Mouse (Mus musculus) MEL (cell line): Measurements from ENCODE around the gene Mmp13. TPM values are rescaled to one million over a fixed set of nuclear protein-coding genes. Genes with fewer than 3 reads are reported as not detected.

Experiments used
- DNase-seq: peaks from one replicate; pipeline ENCODE4 v3.0.0; 2011; ENCODE audit warnings: low read depth, low spot score
- H3K27ac ChIP-seq: 2 replicates; pipeline ENCODE4 v1.5.1; 2012; ENCODE audit warnings: low read depth, mild to moderate bottlenecking, control low read depth, low read length, moderate library complexity; ENCODE audit not compliant: control insufficient read depth
- H3K27me3 ChIP-seq, 2 experiments: fragments of 150-350 bp in 1 of 2; sonication (generic) in 1 of 2; 2 replicates each; pipeline ENCODE4 v1.6.1; 2012; ENCODE audit warnings: low read length in 2 of 2, mild to moderate bottlenecking in 2 of 2, improper control_type of control experiment in 1 of 2, moderate library complexity in 1 of 2; ENCODE audit not compliant: insufficient read depth in 2 of 2, control insufficient read depth in 1 of 2
- H3K36me3 ChIP-seq, 2 experiments: 2 replicates each; pipeline ENCODE4 v1.6.1; 2012 to 2014; ENCODE audit warnings: low read length in 2 of 2, improper control_type of control experiment in 1 of 2, inconsistent platforms in 1 of 2, mild to moderate bottlenecking in 1 of 2; ENCODE audit not compliant: insufficient read depth in 2 of 2, control insufficient read depth in 1 of 2
- H3K4me1 ChIP-seq, 2 experiments: fragments of 150-350 bp in 1 of 2; sonication (generic) in 1 of 2; 2 replicates each; pipeline ENCODE4 v1.6.1; 2012; ENCODE audit warnings: low read length in 2 of 2, improper control_type of control experiment in 1 of 2, mild to moderate bottlenecking in 1 of 2; ENCODE audit not compliant: insufficient read depth in 2 of 2, control insufficient read depth in 1 of 2
- H3K4me3 ChIP-seq, 2 experiments: fragments of 150-350 bp in 1 of 2; sonication (generic) in 1 of 2; 2 replicates each; pipeline ENCODE4 v1.5.1; 2012; ENCODE audit warnings: low read depth in 2 of 2, low read length in 2 of 2, mild to moderate bottlenecking in 2 of 2, moderate library complexity in 2 of 2, control low read depth in 1 of 2, improper control_type of control experiment in 1 of 2; ENCODE audit not compliant: control insufficient read depth in 1 of 2, insufficient read depth in 1 of 2
- H3K79me2 ChIP-seq: 2 replicates; pipeline ENCODE4 v1.6.1; 2012; ENCODE audit warnings: mild to moderate bottlenecking, low read length, moderate library complexity; ENCODE audit not compliant: control insufficient read depth, poor library complexity, insufficient read depth
- H3K9ac ChIP-seq: 2 replicates; pipeline ENCODE4 v1.6.1; 2012; ENCODE audit warnings: low read depth, mild to moderate bottlenecking, control low read depth, low read length, moderate library complexity; ENCODE audit not compliant: control insufficient read depth, poor library complexity, severe bottlenecking
- H3K9me3 ChIP-seq: fragments of 150-350 bp; sonication (generic); replicated peaks from 2 replicates; pipeline ENCODE4 v1.6.1; 2012; ENCODE audit warnings: mild to moderate bottlenecking, low read length, improper control_type of control experiment, moderate library complexity; ENCODE audit not compliant: insufficient read depth
- CHD1 ChIP-seq: IDR thresholded peaks from 2 replicates; pipeline ENCODE4 v1.6.1; 2012; ENCODE audit warnings: low read depth, mild to moderate bottlenecking, inconsistent platforms, low read length, improper control_type of control experiment
- CHD2 ChIP-seq: IDR thresholded peaks from 2 replicates; pipeline ENCODE4 v1.6.1; 2011; ENCODE audit warnings: low read length, improper control_type of control experiment
- CTCF ChIP-seq, 3 experiments: IDR thresholded peaks in 2 of 3; conservative IDR thresholded peaks in 1 of 3; 2 replicates each; pipeline ENCODE4 v1.5.1; 2011 to 2012; ENCODE audit warnings: low read length in 3 of 3, low read depth in 2 of 3, mild to moderate bottlenecking in 2 of 3, improper control_type of control experiment in 1 of 3, inconsistent platforms in 1 of 3, mixed read lengths in 1 of 3, moderate library complexity in 1 of 3; ENCODE audit not compliant: control insufficient read depth in 1 of 3, insufficient read depth in 1 of 3, poor library complexity in 1 of 3, severe bottlenecking in 1 of 3
- ELF1 ChIP-seq: IDR thresholded peaks from 2 replicates; pipeline ENCODE4 v1.6.1; 2014; ENCODE audit warnings: low read depth, mild to moderate bottlenecking, inconsistent platforms, low read length, improper control_type of control experiment, moderate library complexity
- GATA1 ChIP-seq: IDR thresholded peaks from 2 replicates; pipeline ENCODE4 v1.6.1; 2011; ENCODE audit warnings: low read depth, low read length, improper control_type of control experiment
- JUND ChIP-seq: IDR thresholded peaks from 2 replicates; pipeline ENCODE4 v1.6.1; 2011; ENCODE audit warnings: low read depth, mild to moderate bottlenecking, improper control_type of control experiment, low read length
- MAX ChIP-seq: IDR thresholded peaks from 2 replicates; pipeline ENCODE4 v1.6.1; 2011; ENCODE audit warnings: low read length, improper control_type of control experiment
- MAZ ChIP-seq: IDR thresholded peaks from 2 replicates; pipeline ENCODE4 v1.6.1; 2012; ENCODE audit warnings: low read depth, mild to moderate bottlenecking, inconsistent platforms, low read length, improper control_type of control experiment
- MEF2A ChIP-seq: IDR thresholded peaks from 2 replicates; pipeline ENCODE4 v1.6.1; 2014; ENCODE audit warnings: low read depth, mild to moderate bottlenecking, inconsistent platforms, low read length, improper control_type of control experiment; ENCODE audit not compliant: poor library complexity, insufficient replicate concordance, severe bottlenecking; ENCODE audit errors: extremely low read depth
- MYB ChIP-seq: IDR thresholded peaks from 2 replicates; pipeline ENCODE4 v1.6.1; 2011; ENCODE audit warnings: mild to moderate bottlenecking, low read depth, low read length, improper control_type of control experiment
- MYC ChIP-seq: IDR thresholded peaks from 2 replicates; pipeline ENCODE4 v1.6.1; 2011; ENCODE audit warnings: low read depth, mild to moderate bottlenecking, low read length, improper control_type of control experiment, moderate library complexity
- POLR2AphosphoS5 ChIP-seq: IDR thresholded peaks from 2 replicates; pipeline ENCODE4 v1.6.1; 2012; ENCODE audit warnings: low read depth, borderline replicate concordance, mild to moderate bottlenecking, inconsistent platforms, low read length, moderate library complexity, mixed read lengths
- SIN3A ChIP-seq: IDR thresholded peaks from 2 replicates; pipeline ENCODE4 v1.6.1; 2012; ENCODE audit warnings: low read length, improper control_type of control experiment, inconsistent platforms
- SMC3 ChIP-seq: IDR thresholded peaks from 2 replicates; pipeline ENCODE4 v1.6.1; 2011; ENCODE audit warnings: low read depth, low read length, improper control_type of control experiment
- TCF12 ChIP-seq: IDR thresholded peaks from 2 replicates; pipeline ENCODE4 v1.6.1; 2014; ENCODE audit warnings: low read depth, mild to moderate bottlenecking, inconsistent platforms, low read length, improper control_type of control experiment, moderate library complexity
- ZC3H11A ChIP-seq: IDR thresholded peaks from 2 replicates; pipeline ENCODE4 v1.6.1; 2012; ENCODE audit warnings: low read depth, mild to moderate bottlenecking, inconsistent platforms, low read length, improper control_type of control experiment
- polyA plus RNA-seq, 2 experiments: library from polyadenylated mRNA; stranded (reverse) in 1 of 2; unstranded in 1 of 2; fragments of >175 nt in 1 of 2; fragments of >200 nt in 1 of 2; gene quantifications; 2 replicates each; pipeline versions ENCODE4 v1.2.1 to v1.2.4; 2012; ENCODE audit warnings: low replicate concordance in 2 of 2, low read depth in 1 of 2; ENCODE audit not compliant: insufficient read length in 2 of 2, insufficient read depth in 1 of 2, missing spikeins in 1 of 2
- total RNA-seq: library from RNA; depleted of rRNA; stranded (reverse); fragments of 300-350 nt; gene quantifications from 2 replicates; pipeline ENCODE4 v1.2.3, GENCODE M21; 2012; rRNA removed

The Mmp13 gene
- total and polyA plus RNA-seq, 3 experiments, result not detected

DNA sequence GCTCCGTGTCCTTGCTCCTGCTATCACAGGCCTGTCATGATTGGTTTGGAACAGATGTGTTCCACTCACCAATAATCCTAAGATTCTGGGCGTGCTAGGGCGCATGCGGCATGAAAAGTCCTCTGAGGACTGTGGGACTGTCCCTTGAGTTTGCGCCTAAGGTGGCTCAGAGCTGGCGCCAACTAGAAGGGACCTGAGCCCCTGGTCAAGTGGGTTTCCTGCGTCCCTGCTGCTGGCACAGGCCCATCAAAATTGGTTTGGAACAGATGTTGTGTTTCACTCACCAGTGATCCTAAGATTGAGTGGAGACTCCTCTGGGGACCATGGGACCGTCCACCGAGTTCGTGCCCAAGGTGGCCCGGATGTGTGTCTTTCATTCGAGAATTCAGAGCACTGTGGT lies 17.6 kb downstream of the Mmp13 start:
- Histone ChIP-seq H3K36me3 (no peaks in the 10 kb centered on the region), H3K9ac (no peak overlapping the region), H3K27ac (no peak overlapping the region), H3K4me1 (no peaks in the 10 kb centered on the region), H3K79me2 (no peaks in the 10 kb centered on the region), H3K4me3 (no peak overlapping the region), H3K27me3 (no peaks in the 10 kb centered on the region; a peak in 1 of 4 replicates), H3K9me3 (no peaks in the 10 kb centered on the region)
- TF ChIP-seq MYB (no peak), MEF2A (no peak), POLR2AphosphoS5 (no peak), MYC (no peak)
- no peak for DNase-seq

DNA sequence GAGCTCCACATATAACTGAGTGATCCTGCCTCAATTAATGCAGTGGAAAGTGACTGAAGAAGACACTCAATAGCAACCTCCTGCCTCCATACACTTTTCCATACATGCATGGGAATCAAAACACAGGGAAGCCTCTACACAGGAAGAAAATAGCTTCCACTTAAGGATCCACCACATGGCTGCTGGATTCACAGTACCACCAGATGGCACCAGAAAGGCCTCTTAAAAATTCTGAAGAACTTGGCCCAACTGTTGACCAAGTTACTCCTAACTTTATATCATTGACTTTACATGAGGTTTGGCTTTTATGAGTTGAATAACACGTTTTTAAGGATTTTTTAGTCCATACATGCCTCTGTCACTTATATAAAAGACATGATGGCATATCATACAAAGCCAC lies 19.8 kb downstream of the Mmp13 start:
- no peaks in the 10 kb centered on the region for H3K4me1 ChIP-seq
- H3K4me3 ChIP-seq, result no peak overlapping the region
- no peaks in the 10 kb centered on the region for H3K79me2 ChIP-seq
- TF ChIP-seq GATA1 (no peak), CTCF (IDR thresholded peaks at IDR 0.05 in 2 of 3, conservative IDR thresholded peaks at IDR 0.05 in 1 of 3; ENCODE audit: control insufficient read depth in 1 of 3, insufficient read depth in 1 of 3, low read depth in 2 of 3, low read length in 3 of 3, poor library complexity in 1 of 3, severe bottlenecking in 1 of 3) (0 out of 6 replicates have a peak, but pooled peaks of 1 of the 3 experiments have one; percentile 9), SMC3 (peak; percentile 24; the same call in 1 of the 2 replicates), POLR2AphosphoS5 (no peak)
- TF ChIP-seq, all 39 proteins: peak for 2
- Histone ChIP-seq H3K9me3 (no peaks in the 10 kb centered on the region), H3K36me3 (no peaks in the 10 kb centered on the region), H3K9ac (no peak overlapping the region), H3K27me3 (no peaks in the 10 kb centered on the region), H3K27ac (no peak overlapping the region)
- no peak for DNase-seq

DNA sequence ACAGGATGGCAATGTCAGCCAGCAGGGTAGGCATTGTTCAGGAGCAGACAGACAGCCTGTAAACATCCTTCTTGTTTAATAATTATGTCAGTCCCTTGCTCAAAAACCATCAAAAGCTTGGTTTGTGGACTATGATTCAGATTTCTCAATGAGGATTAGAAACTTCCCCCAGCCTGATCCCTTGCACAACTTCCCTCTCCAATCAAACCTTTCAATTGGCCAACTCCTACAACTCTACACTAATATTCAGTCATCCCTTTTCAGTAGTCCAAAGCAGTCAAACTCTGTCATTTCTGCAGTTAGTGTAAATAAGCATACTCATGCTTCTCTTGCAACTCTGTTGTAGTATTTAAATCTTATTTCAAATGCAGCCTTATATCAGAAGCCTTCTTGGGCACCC lies 59.5 kb downstream of the Mmp13 start:
- Histone ChIP-seq H3K27ac (no peak overlapping the region), H3K9me3 (no peaks in the 10 kb centered on the region)
- DNase-seq, result no peak

More for the DNA sequence above, 59.5 kb downstream of the Mmp13 start:
- Histone ChIP-seq H3K36me3 (no peaks in the 10 kb centered on the region), H3K27me3 (no peaks in the 10 kb centered on the region; a peak in 2 of 4 replicates), H3K9ac (no peak overlapping the region), H3K79me2 (no peaks in the 10 kb centered on the region), H3K4me1 (no peaks in the 10 kb centered on the region), H3K4me3 (no peak overlapping the region)
- no peak for TF ChIP-seq MAZ
- no peak for TF ChIP-seq CHD2
- TF ChIP-seq MEF2A, result no peak
- TF ChIP-seq MYC, result no peak
- TF ChIP-seq SIN3A, result no peak
- no peak for TF ChIP-seq ZC3H11A
- no peak for TF ChIP-seq POLR2AphosphoS5
- no peak for TF ChIP-seq CTCF (IDR thresholded peaks at IDR 0.05 in 2 of 3, conservative IDR thresholded peaks at IDR 0.05 in 1 of 3; ENCODE audit: control insufficient read depth in 1 of 3, insufficient read depth in 1 of 3, low read depth in 2 of 3, low read length in 3 of 3, poor library complexity in 1 of 3, severe bottlenecking in 1 of 3)
- TF ChIP-seq CHD1, result no peak
- TF ChIP-seq MAX, result no peak
- TF ChIP-seq ELF1, result no peak
- no peak for TF ChIP-seq TCF12
- no peak for TF ChIP-seq JUND

Other genes with a start within 250 kb of the Mmp13 start
- 3.2 and 4.1 TPM in 2 replicates for gene Dync2h1, start 88.1 kb upstream of the Mmp13 start, total RNA-seq
- gene Dync2h1, start 88.1 kb upstream of the Mmp13 start, polyA plus RNA-seq, result 1 to 10 TPM in 1 of 2 experiments, not detected in 1; 4.5 TPM
- gene Dcun1d5, start 88.0 kb upstream of the Mmp13 start, total RNA-seq, result 181 and 187 TPM in 2 replicates
- 100 to 1,000 TPM in 1 of 2 experiments, not detected in 1; 242 TPM for gene Dcun1d5, start 88.0 kb upstream of the Mmp13 start, polyA plus RNA-seq
- gene Mmp12, start 71.9 kb downstream of the Mmp13 start, total RNA-seq, result not detected in 2 replicates
- gene Mmp12, start 71.9 kb downstream of the Mmp13 start, polyA plus RNA-seq, result not detected
- gene Mmp1b, start 115.5 kb downstream of the Mmp13 start, total RNA-seq, result not detected in 2 replicates
- gene Mmp1b, start 115.5 kb downstream of the Mmp13 start, polyA plus RNA-seq, result not detected
- gene Mmp3, start 173.3 kb downstream of the Mmp13 start, total RNA-seq, result not detected in 2 replicates
- gene Mmp3, start 173.3 kb downstream of the Mmp13 start, polyA plus RNA-seq, result not detected
- gene Mmp10, start 229.8 kb downstream of the Mmp13 start, total RNA-seq, result not detected in 2 replicates
- gene Mmp10, start 229.8 kb downstream of the Mmp13 start, polyA plus RNA-seq, result not detected